Mouse (Mus musculus): ENCODE measurements around the gene Schip1. TPM values are rescaled to one million over a fixed set of nuclear protein-coding genes. Genes with fewer than 3 reads are reported as not detected.

Gene Schip1
- polyA plus RNA-seq, 2 experiments: 1.1 to 1.6 TPM

GRCm38 (mm10) chr3:68607336-68607735 lies 542.7 kb downstream of the Schip1 start:
- Histone ChIP-seq H3K4me3 (ENCODE audit: insufficient read depth in 1 of 2, low read depth in 2 of 2, low read length in 2 of 2) (no peak overlapping the region), H3K4me2 (ENCODE audit: low read depth) (no peak overlapping the region), H3K9me3 (ENCODE audit: control insufficient read depth, low read length) (no peaks in the 10 kb centered on the region), H3K4me1 (replicated peaks; ENCODE audit: control insufficient read depth in 2 of 2, insufficient read depth in 2 of 2, low read length in 1 of 2) (no peaks in the 10 kb centered on the region), H3K36me3 (replicated peaks; ENCODE audit: control insufficient read depth, insufficient read depth, low read depth) (no peaks in the 10 kb centered on the region), H3K9ac (replicated peaks) (no peak overlapping the region), H3K27ac (no peak overlapping the region), H3K27me3 (ENCODE audit: control insufficient read depth, insufficient read depth, low read length) (no peaks in the 10 kb centered on the region)
- TF ChIP-seq EP300 (IDR thresholded peaks at IDR 0.05; ENCODE audit: low read depth): no peak
- no peak for TF ChIP-seq CTCF (IDR thresholded peaks at IDR 0.05; ENCODE audit: low read depth)
- ATAC-seq (ENCODE audit: insufficient read depth) (no peak), DNase-seq (ENCODE audit: low read depth in 3 of 3, low spot score in 3 of 3) (no peak)
- 74% methylated on average over 8 of the region's 8 CpGs for WGBS (ENCODE audit: insufficient replicate concordance)

GRCm38 (mm10) chr3:68608848-68609497 lies 544.4 kb downstream of the Schip1 start:
- H3K9ac ChIP-seq (replicated peaks): no peak overlapping the region
- no peak for DNase-seq (ENCODE audit: low read depth in 3 of 3, low spot score in 3 of 3)
- WGBS (ENCODE audit: insufficient replicate concordance): 73% methylated on average over 19 of the region's 19 CpGs

GRCm38 (mm10) chr3:68610011-68610410 lies 545.4 kb downstream of the Schip1 start:
- Histone ChIP-seq H3K4me1 (replicated peaks; ENCODE audit: control insufficient read depth in 2 of 2, insufficient read depth in 2 of 2, low read length in 1 of 2) (no peaks in the 10 kb centered on the region), H3K4me2 (ENCODE audit: low read depth) (no peak overlapping the region), H3K9ac (replicated peaks) (no peak overlapping the region), H3K36me3 (replicated peaks; ENCODE audit: control insufficient read depth, insufficient read depth, low read depth) (no peaks in the 10 kb centered on the region), H3K4me3 (ENCODE audit: insufficient read depth in 1 of 2, low read depth in 2 of 2, low read length in 2 of 2) (no peak overlapping the region), H3K9me3 (ENCODE audit: control insufficient read depth, low read length) (no peaks in the 10 kb centered on the region), H3K27me3 (ENCODE audit: control insufficient read depth, insufficient read depth, low read length) (no peaks in the 10 kb centered on the region), H3K27ac (no peak overlapping the region)
- no peak for TF ChIP-seq EP300 (IDR thresholded peaks at IDR 0.05; ENCODE audit: low read depth)
- no peak for TF ChIP-seq CTCF (IDR thresholded peaks at IDR 0.05; ENCODE audit: low read depth)
- no peak for ATAC-seq (ENCODE audit: insufficient read depth)
- 51% methylated on average over 6 of the region's 6 CpGs for WGBS (ENCODE audit: insufficient replicate concordance)
- no peak for DNase-seq (ENCODE audit: low read depth in 3 of 3, low spot score in 3 of 3)

More at GRCm38 (mm10) chr3:68608848-68609497, 544.4 kb downstream of the Schip1 start:
- no peaks in the 10 kb centered on the region for H3K9me3 ChIP-seq (ENCODE audit: control insufficient read depth, low read length)
- H3K4me1 ChIP-seq (replicated peaks; ENCODE audit: control insufficient read depth in 2 of 2, insufficient read depth in 2 of 2, low read length in 1 of 2): no peaks in the 10 kb centered on the region
- H3K36me3 ChIP-seq (replicated peaks; ENCODE audit: control insufficient read depth, insufficient read depth, low read depth): no peaks in the 10 kb centered on the region
- no peaks in the 10 kb centered on the region for H3K27me3 ChIP-seq (ENCODE audit: control insufficient read depth, insufficient read depth, low read length)
- no peak for TF ChIP-seq CTCF (IDR thresholded peaks at IDR 0.05; ENCODE audit: low read depth)
- no peak for TF ChIP-seq EP300 (IDR thresholded peaks at IDR 0.05; ENCODE audit: low read depth)
- no peak for ATAC-seq (ENCODE audit: insufficient read depth)
- H3K4me2 ChIP-seq (ENCODE audit: low read depth): no peak overlapping the region
- H3K27ac ChIP-seq: no peak overlapping the region
- no peak overlapping the region for H3K4me3 ChIP-seq (ENCODE audit: insufficient read depth in 1 of 2, low read depth in 2 of 2, low read length in 2 of 2)

- 75% methylated on average over 11 of the region's 11 CpGs for WGBS (ENCODE audit: insufficient replicate concordance)
- Histone ChIP-seq H3K27me3 (ENCODE audit: control insufficient read depth, insufficient read depth, low read length) (no peaks in the 10 kb centered on the region), H3K4me2 (ENCODE audit: low read depth) (no peak overlapping the region), H3K9me3 (ENCODE audit: control insufficient read depth, low read length) (no peaks in the 10 kb centered on the region), H3K36me3 (replicated peaks; ENCODE audit: control insufficient read depth, insufficient read depth, low read depth) (no peaks in the 10 kb centered on the region), H3K9ac (replicated peaks) (no peak overlapping the region), H3K4me1 (replicated peaks; ENCODE audit: control insufficient read depth in 2 of 2, insufficient read depth in 2 of 2, low read length in 1 of 2) (0 out of 4 replicates have a peak, but pooled peaks cover 0 to 2% of the 10 kb centered on the region in 2 experiments), H3K27ac (no peak overlapping the region), H3K4me3 (ENCODE audit: insufficient read depth in 1 of 2, low read depth in 2 of 2, low read length in 2 of 2) (no peak overlapping the region)
- DNase-seq (ENCODE audit: low read depth in 3 of 3, low spot score in 3 of 3): no peak
- TF ChIP-seq CTCF (IDR thresholded peaks at IDR 0.05; ENCODE audit: low read depth) (no peak), EP300 (IDR thresholded peaks at IDR 0.05; ENCODE audit: low read depth) (no peak)
- no peak for ATAC-seq (ENCODE audit: insufficient read depth)
Measured at GRCm38 (mm10) chr3:68610598-68611261, 546.1 kb downstream of the Schip1 start.

- Histone ChIP-seq H3K9me3 (ENCODE audit: control insufficient read depth, low read length) (no peaks in the 10 kb centered on the region), H3K27ac (no peak overlapping the region), H3K4me3 (ENCODE audit: insufficient read depth in 1 of 2, low read depth in 2 of 2, low read length in 2 of 2) (no peak overlapping the region), H3K36me3 (replicated peaks; ENCODE audit: control insufficient read depth, insufficient read depth, low read depth) (no peaks in the 10 kb centered on the region), H3K4me2 (ENCODE audit: low read depth) (no peak overlapping the region), H3K9ac (replicated peaks) (no peak overlapping the region), H3K27me3 (ENCODE audit: control insufficient read depth, insufficient read depth, low read length) (no peaks in the 10 kb centered on the region), H3K4me1 (replicated peaks; ENCODE audit: control insufficient read depth in 2 of 2, insufficient read depth in 2 of 2, low read length in 1 of 2) (peaks cover 0 to 4% of the 10 kb centered on the region in 2 experiments; a peak in 1 of 4 replicates)
- whole genome bisulfite sequencing (ENCODE audit: insufficient replicate concordance): 50% methylated on average over 10 of the region's 10 CpGs
- peak; percentile 33 for TF ChIP-seq CTCF (IDR thresholded peaks at IDR 0.05; ENCODE audit: low read depth)
- no peak for TF ChIP-seq EP300 (IDR thresholded peaks at IDR 0.05; ENCODE audit: low read depth)
- DNase-seq (ENCODE audit: low read depth in 3 of 3, low spot score in 3 of 3): no peak
- no peak for ATAC-seq (ENCODE audit: insufficient read depth)
Measured at GRCm38 (mm10) chr3:68615042-68615810, 550.6 kb downstream of the Schip1 start.
